Mouse (Mus musculus): ENCODE measurements at regions not wholly inside any gene's neighbourhood (a gene's known extent, or its start where the extent isn't known, plus 50 kb on each side); places are given as distances from the start of the nearest gene placed in this dataset.

DNA sequence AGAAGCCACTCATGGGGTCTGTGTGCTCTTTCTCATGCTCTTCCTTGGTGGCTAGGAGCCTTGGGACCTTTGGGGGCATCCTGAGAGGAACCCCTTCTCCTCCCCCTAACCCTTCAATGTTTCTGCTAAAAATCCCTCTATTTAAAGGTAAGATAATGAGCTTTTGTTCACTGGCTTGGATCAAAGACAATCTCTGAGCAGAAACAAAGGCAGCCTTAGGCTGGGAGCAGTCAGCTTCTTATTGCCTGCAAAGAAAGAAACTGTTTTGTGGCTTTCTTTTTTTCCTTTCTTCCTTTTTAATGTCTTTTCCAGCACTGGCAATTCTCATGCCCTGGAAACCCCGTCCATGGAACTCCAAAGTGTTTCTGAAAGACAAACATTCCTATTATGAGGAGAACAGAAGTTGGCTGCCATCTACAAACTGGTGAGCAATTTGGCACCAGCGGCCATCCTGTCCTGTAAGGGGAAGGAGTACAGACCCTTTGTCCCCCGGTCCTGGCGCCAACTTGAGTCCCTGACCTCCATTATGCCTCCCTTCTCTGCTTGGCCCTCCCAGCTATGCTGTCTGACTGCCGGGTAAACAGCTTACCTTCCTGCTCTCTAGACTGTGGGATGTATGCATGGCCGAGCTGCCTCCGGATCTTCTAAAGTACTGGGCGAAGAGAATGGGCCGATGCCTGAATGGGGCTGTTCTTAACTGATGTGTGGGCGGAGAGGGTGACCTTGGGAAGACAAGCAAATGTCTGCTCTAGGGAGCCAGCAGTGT lies 56.4 kb upstream of the Pabpc6 start:
- in situ Hi-C loops (cut with MboI, MseI) = no loop called here

DNA sequence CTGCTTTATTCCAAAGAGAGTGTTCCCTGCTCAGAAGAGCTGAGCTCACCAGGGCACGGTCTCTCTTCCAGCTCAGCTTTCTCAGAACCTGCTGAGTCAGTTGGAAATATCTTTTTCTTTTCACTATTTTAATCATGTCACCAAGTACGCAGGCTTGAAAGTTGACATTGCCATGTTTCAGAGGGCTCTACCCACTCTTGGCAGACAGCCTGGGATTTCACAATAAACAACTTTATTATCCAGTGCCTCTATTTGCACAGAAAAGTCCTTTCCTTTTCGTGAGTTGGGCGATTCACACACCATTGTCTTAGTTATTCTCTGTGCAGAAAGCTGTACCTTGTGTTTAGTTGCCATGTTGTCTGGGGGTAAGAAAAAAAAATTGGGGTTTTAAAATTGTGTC lies 54.0 kb upstream of the Pabpc6 start:
- in situ Hi-C loops (cut with MboI, MseI) = no loop called here

DNA sequence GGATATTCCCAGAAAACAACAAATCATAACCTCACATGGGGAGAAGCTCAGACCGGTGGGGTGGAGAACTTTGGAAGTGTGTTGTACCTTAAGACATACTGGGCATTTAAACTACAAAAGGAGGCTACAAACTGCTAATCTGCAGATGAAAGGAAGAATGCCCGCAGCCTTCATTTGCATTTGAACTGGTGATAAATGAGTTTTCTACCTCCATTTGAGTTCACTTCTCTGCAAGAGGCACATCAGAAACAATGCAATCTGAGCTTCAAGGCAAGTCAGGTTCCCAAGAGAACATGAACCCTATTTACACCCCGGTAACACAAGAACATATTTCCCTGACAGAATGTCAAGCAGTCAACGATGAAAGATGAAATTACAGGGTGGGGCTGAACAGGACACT lies 53.2 kb upstream of the Pabpc6 start:
- in situ Hi-C loops (cut with MboI, MseI) = no loop called here

All from T-helper 17 cell (primary cell).